Mouse (Mus musculus) MN1 (cell line): ENCODE data around the gene Ap1m2.

Experiments used
- DNase-seq: peaks from one replicate; pipeline ENCODE4 v3.0.0-alpha.2; 2016; ENCODE audit warnings: low spot score

The Ap1m2 gene

GRCm38 (mm10) chr9:21312134-21312533, at the start of gene Ap1m2:
TSS of gene Ap1m2 (minus strand) at chr9:21312337.
- DNase-seq = no peak

DNA sequence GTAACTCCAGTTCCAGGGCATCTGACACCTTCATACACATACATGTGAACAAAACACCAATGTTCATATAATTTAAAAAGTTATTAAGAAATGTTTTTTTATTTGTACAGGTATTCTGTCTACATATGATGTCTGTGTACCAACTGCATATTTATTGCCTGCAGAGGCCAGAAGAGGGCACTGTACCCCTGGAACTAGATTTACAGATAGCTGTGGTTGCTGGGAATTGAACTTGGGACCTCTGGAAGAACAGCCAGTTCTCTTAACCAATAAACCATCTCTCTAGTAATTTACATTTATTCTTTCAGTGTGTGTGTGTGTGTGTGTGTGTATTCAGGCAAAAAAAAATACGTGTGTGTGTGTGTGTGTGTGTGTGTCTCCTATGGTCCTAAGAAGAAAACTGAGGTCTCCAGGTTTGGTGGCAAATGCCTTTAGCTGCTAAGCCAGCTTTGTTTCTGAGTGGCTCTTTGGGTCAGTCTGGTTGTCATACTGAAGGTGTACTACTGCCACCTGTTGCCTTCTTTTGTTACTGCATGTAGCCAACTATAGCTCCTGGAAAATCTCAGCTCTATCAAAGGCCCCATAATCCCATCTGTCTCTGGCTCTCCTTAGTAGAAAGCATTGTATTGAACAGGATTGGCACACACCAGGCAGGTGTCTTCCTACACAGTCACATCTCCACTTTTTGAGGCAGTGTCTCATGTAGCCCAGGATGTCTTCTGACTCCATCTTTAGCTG, 45.0 kb upstream of the Ap1m2 start:
- DNase-seq = peak; percentile 74

GRCm38 (mm10) chr9:21354796-21355195, 42.7 kb upstream of the Ap1m2 start:
- DNase-seq = no peak

DNA sequence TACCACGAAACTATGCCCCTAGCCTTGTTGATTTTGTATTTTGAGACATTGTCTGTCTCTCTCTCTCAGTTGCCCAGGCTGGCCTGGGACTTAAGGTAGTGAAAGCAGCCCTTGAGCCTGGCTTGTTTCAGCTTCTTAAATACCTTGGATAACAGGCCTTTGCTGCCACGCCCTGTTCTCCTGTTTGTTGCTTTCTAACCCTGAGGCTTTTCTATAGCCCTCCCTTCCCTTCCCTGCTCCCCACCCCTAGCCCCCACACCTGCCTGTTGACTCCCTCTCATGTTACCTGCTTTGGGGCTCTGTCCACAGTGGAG, 41.2 kb upstream of the Ap1m2 start:
- no peak for DNase-seq

GRCm38 (mm10) chr9:21352463-21353372, 40.6 kb upstream of the Ap1m2 start:
- DNase-seq = no peak

DNA sequence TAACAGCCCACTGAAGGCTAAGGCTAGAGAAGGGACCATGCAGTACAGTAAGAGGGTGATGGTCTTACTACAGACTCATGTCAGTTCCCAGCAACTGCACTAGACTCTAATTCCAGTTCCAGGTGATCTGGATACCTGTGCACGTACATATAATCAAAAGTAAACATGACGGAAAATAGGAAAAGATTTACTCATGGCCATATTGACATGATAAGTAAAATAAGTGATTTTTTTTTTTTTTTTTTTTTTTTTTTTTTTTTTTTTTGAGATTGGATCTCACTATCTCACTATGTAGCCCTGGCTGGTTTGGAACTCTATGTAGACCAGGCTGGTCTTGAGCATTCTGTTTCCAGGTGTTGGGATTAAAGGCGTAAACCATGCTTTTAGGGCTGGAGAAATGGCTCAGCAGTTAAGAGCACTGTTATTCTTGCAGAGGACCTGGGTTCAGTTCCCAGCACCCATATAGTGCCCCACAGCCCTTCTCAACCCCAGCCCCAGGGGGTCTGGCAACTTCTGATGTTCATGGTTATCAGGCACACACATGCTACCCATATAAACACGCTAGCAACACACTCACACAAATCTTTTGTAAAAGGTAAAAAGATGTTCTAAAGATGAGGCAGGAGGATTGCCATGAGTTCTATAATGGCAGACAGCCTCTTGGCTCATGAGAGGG, 39.7 kb upstream of the Ap1m2 start:
- DNase-seq = no peak

- DNase-seq = no peak
These were observed 39.0 kb upstream of the Ap1m2 start for GRCm38 (mm10) chr9:21351178-21351577.

DNA sequence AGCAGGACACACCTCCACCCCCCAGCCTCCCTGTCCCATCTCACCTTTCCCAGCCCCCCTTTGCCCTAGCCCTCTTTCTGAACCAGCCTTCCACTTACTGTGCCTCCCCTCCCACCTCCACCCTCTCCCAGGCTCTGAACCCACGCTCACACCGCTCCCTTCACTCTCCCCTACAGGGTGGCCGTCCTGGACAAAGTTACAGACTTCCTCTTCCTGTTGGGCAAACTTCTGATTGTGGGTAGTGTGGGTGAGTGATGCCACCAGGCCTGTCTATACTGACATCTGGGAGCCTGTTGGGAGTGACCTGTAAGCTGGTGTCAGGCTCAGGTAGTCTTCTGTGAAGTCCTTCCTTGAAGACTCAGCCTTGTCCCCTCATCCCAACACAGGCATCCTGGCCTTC, 36.0 kb upstream of the Ap1m2 start:
- no peak for DNase-seq

- DNase-seq = no peak
These were observed 34.7 kb upstream of the Ap1m2 start for GRCm38 (mm10) chr9:21346627-21347365.

DNA sequence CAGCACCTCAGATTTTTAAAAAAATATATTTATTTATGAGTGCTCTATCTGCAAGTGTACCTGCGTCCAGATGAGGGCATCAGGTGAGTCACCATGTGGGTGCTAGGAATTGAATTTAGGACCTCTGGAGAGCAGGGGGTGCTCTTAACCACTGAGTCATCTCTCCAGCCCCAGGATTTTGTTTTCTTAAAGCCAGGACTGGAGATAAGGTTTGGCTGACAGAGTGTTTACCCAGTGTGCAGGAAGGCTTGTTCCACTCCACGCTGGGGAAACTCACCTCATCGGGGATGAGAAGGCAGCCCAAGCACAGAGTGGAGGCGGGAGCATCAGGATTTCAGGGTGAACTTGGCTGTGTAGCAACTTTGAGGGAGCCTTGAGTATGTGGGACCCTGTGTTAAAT, 28.3 kb upstream of the Ap1m2 start:
- DNase-seq = no peak

DNA sequence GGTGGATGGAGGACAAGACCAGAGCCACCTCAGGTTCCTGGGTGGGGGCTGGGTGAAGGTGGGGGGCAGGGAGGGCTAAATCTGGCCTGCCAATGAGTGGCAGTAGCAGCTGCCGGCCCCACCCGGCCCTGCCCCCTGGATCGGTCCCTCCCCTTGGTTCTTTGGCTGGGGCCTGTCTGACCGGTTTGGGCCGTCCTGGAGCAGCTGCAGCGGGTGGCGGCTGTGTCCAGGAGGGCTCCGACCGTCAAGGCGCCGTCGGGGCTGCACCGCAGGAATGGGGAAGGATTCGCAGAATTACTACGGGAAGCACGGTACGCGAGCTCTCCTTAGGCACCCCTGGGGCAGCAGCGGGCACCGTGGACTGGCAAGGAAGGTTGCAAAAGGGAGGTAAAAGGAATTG, 25.5 kb upstream of the Ap1m2 start:
- no peak for DNase-seq

GRCm38 (mm10) chr9:21336491-21336890, 24.4 kb upstream of the Ap1m2 start:
- no peak for DNase-seq

GRCm38 (mm10) chr9:21335391-21335790, 23.3 kb upstream of the Ap1m2 start:
- DNase-seq = no peak

DNA sequence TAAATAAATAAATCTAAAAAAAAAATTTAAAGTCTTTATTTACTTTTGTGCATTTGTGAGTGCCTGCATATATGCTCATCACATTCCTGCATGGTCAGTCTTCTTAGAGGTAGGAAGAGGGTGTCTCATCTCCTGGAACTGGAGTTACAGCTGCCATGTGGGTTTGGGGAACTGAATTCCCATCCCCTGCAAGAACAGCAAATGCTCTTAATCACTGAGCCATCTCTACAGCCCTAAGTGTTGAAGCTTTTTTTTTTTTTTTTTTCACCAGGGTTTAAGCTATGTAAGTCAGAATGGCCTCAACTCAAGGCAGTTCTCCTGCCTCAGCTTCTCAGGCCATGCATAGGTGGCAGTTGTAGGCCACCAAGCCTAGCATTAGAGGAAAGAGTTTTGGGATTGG, 22.6 kb upstream of the Ap1m2 start:
- no peak for DNase-seq

DNA sequence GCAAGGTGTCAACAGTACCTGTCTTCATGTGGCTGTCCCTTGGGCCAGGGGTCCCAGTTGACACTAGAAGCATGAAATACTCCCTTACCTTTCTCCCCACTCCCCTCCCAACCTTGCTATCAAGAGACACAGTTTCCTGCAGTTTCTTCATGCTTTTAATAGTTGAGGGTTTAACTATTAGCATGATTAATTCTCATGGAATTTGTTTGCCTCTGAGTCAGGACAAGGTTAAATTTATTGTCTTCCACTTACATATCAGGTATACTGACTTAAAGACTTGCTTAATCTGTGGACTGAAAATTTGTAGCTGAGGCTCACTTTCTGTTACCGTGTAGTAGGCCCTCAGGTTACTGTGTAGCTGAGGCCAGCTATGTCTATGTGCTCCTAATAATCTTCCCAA, 21.4 kb upstream of the Ap1m2 start:
- no peak for DNase-seq

- DNase-seq = no peak
These were observed 20.3 kb upstream of the Ap1m2 start for GRCm38 (mm10) chr9:21332161-21333061.

DNA sequence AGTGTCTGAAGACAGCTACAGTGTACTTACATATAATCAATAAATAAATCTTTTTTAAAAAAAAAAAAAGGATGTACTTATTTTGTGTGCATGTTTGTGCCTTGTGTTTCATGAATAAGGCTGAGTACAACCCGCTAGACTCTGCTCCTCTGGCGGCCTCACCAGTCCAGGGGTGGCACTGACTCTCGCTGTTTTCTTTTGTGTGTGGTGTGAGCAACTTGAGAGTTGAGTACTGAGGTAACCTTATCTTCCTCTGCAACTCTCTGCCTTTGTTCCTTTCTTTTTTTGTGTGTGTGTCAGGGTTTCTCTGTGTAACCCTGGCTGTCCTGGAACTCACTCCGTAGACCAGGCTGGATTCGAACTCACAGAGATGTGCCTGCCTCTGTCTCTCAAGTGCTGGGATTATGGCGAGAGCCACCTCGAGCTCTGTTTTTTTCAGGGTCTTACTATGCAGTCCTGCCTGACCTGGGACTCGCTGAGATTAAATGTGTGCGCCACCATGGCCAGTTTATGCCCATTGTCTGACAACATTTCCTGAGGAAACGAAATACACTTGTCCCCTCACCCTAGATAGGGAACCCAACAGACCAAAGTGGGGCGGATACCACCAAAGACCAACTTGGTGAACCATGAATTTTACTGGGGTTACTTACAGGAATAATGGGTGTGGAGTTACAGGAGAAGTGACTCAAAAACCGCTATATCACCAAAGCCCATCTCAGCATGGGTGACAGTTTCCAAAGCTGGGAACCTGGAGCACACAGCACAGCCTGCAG, 19.4 kb upstream of the Ap1m2 start:
- DNase-seq = no peak

- no peak for DNase-seq
These were observed 17.7 kb upstream of the Ap1m2 start for GRCm38 (mm10) chr9:21329699-21330289.

GRCm38 (mm10) chr9:21329041-21329440, 16.9 kb upstream of the Ap1m2 start:
- DNase-seq = no peak

GRCm38 (mm10) chr9:21328041-21328440, 15.9 kb upstream of the Ap1m2 start:
- DNase-seq = no peak
